Mouse (Mus musculus) MEL (cell line): ENCODE measurements around the gene Sds.

Experiments used
- CHD1 ChIP-seq: IDR thresholded peaks from 2 replicates; pipeline ENCODE4 v1.6.1; 2012; ENCODE audit warnings: low read depth, mild to moderate bottlenecking, inconsistent platforms, low read length, improper control_type of control experiment
- CHD2 ChIP-seq: IDR thresholded peaks from 2 replicates; pipeline ENCODE4 v1.6.1; 2011; ENCODE audit warnings: low read length, improper control_type of control experiment
- CTCF ChIP-seq, 3 experiments: IDR thresholded peaks in 2 of 3; conservative IDR thresholded peaks in 1 of 3; 2 replicates each; pipeline ENCODE4 v1.5.1; 2011 to 2012; ENCODE audit warnings: low read length in 3 of 3, low read depth in 2 of 3, mild to moderate bottlenecking in 2 of 3, improper control_type of control experiment in 1 of 3, inconsistent platforms in 1 of 3, mixed read lengths in 1 of 3, moderate library complexity in 1 of 3; ENCODE audit not compliant: control insufficient read depth in 1 of 3, insufficient read depth in 1 of 3, poor library complexity in 1 of 3, severe bottlenecking in 1 of 3
- EP300 ChIP-seq, 2 experiments: IDR thresholded peaks; 2 replicates each; pipeline ENCODE4 v1.6.1; 2011; ENCODE audit warnings: improper control_type of control experiment in 2 of 2, low read length in 2 of 2, low read depth in 1 of 2, mild to moderate bottlenecking in 1 of 2
- MAZ ChIP-seq: IDR thresholded peaks from 2 replicates; pipeline ENCODE4 v1.6.1; 2012; ENCODE audit warnings: low read depth, mild to moderate bottlenecking, inconsistent platforms, low read length, improper control_type of control experiment
- MYB ChIP-seq: IDR thresholded peaks from 2 replicates; pipeline ENCODE4 v1.6.1; 2011; ENCODE audit warnings: mild to moderate bottlenecking, low read depth, low read length, improper control_type of control experiment
- POLR2A ChIP-seq, 2 experiments: IDR thresholded peaks; 2 replicates each; pipeline ENCODE4 v1.6.1; 2011 to 2012; ENCODE audit warnings: low read length in 2 of 2, mild to moderate bottlenecking in 2 of 2, control low read depth in 1 of 2, improper control_type of control experiment in 1 of 2, low read depth in 1 of 2, moderate library complexity in 1 of 2; ENCODE audit not compliant: control insufficient read depth in 1 of 2, insufficient read depth in 1 of 2, poor library complexity in 1 of 2
- POLR2AphosphoS5 ChIP-seq: IDR thresholded peaks from 2 replicates; pipeline ENCODE4 v1.6.1; 2012; ENCODE audit warnings: low read depth, borderline replicate concordance, mild to moderate bottlenecking, inconsistent platforms, low read length, moderate library complexity, mixed read lengths
- TCF12 ChIP-seq: IDR thresholded peaks from 2 replicates; pipeline ENCODE4 v1.6.1; 2014; ENCODE audit warnings: low read depth, mild to moderate bottlenecking, inconsistent platforms, low read length, improper control_type of control experiment, moderate library complexity
- ZC3H11A ChIP-seq: IDR thresholded peaks from 2 replicates; pipeline ENCODE4 v1.6.1; 2012; ENCODE audit warnings: low read depth, mild to moderate bottlenecking, inconsistent platforms, low read length, improper control_type of control experiment

- no peak for TF ChIP-seq MYB
- no peak for TF ChIP-seq MAZ
- TF ChIP-seq CTCF (IDR thresholded peaks at IDR 0.05 in 2 of 3, conservative IDR thresholded peaks at IDR 0.05 in 1 of 3; ENCODE audit: control insufficient read depth in 1 of 3, insufficient read depth in 1 of 3, low read depth in 2 of 3, low read length in 3 of 3, poor library complexity in 1 of 3, severe bottlenecking in 1 of 3), result no peak
- TF ChIP-seq POLR2A (IDR thresholded peaks at IDR 0.05; ENCODE audit: control insufficient read depth in 1 of 2, insufficient read depth in 1 of 2, low read depth in 1 of 2, low read length in 2 of 2, poor library complexity in 1 of 2), result no peak
- TF ChIP-seq CHD2, result no peak
- TF ChIP-seq CHD1, result no peak
- no peak for TF ChIP-seq EP300 (IDR thresholded peaks at IDR 0.05; ENCODE audit: low read depth in 1 of 2, low read length in 2 of 2)
- no peak for TF ChIP-seq ZC3H11A
- TF ChIP-seq POLR2AphosphoS5, result no peak
- TF ChIP-seq TCF12, result no peak
Measured at GRCm38 (mm10) chr5:120487844-120488243, 11.5 kb downstream of the Sds start.
